Mouse (Mus musculus) brain, embryonic 14.5 days (tissue): ENCODE data around the gene Pomgnt1. TPM values are rescaled to one million over a fixed set of nuclear protein-coding genes. Genes with fewer than 3 reads are reported as not detected.

Experiments
- DNase-seq: peaks from one replicate; pipeline ENCODE4 v3.0.0-alpha.2; 2011; ENCODE audit warnings: low read depth
- CTCF ChIP-seq: fragments of 200-500 bp; IDR thresholded peaks from 2 replicates; pipeline ENCODE4 v1.5.1; 2012; ENCODE audit warnings: inconsistent platforms, mild to moderate bottlenecking, moderate library complexity, borderline replicate concordance; ENCODE audit not compliant: insufficient read depth, insufficient read length; ENCODE audit errors: extremely low read depth
- POLR2A ChIP-seq: fragments of 200-500 bp; IDR thresholded peaks from 2 replicates; pipeline ENCODE4 v1.6.1; 2012; ENCODE audit warnings: mild to moderate bottlenecking, inconsistent platforms, borderline replicate concordance; ENCODE audit not compliant: poor library complexity, insufficient read depth, insufficient read length, severe bottlenecking; ENCODE audit errors: extremely low read depth
- polyA plus RNA-seq: library from polyadenylated mRNA; depleted of rRNA; stranded (reverse); fragments of >200 nt; gene quantifications from 2 replicates; pipeline ENCODE4 v1.2.3, GENCODE M21; 2012

The Pomgnt1 gene
- polyA plus RNA-seq, 1 experiment, result 73.2 TPM

DNA sequence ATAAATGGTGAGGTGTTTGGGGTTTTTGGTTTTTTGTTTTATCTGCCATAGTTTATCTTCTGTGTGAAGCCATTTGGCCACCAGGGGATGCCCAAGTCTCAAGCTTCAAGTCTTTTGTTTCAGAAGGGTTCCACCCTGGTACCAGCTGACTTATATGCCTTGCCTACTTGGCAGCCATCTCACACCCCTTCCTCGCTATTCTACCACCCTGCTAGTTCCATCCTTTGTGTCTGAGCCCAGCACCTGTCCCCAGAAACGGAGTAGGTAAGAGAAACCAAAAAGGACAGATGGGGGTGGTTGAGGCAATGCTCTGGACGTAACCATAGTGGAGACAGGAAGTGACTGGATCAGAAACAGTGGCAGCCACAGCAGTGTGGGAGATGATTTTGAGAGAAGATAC lies 36.3 kb downstream of the Pomgnt1 start:
- TF ChIP-seq CTCF (peak; percentile 54; the same call in 1 of the 2 replicates), POLR2A (no peak)
- DNase-seq, result peak; percentile 78

DNA sequence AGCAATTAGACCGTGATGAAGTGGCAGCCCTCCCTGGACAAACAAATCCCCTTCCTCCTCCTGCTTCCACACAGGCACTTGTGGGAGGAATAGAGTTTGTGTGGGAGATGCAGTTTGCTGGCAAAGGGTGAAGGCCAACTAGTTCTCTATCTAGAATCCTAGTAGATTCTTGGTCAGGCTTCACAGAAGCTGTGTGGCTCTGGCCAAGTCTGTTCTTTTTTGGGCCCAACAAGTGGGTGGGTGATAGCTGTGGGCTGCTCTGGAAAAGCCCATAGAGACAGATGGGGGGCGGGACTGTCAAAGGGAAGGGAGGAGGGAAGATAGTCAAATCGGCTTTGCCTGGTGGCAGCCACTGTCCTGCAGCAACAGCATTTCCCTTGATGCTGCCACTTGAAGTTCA lies 37.1 kb downstream of the Pomgnt1 start:
- DNase-seq, result no peak
- no peak for TF ChIP-seq CTCF
- no peak for TF ChIP-seq POLR2A

DNA sequence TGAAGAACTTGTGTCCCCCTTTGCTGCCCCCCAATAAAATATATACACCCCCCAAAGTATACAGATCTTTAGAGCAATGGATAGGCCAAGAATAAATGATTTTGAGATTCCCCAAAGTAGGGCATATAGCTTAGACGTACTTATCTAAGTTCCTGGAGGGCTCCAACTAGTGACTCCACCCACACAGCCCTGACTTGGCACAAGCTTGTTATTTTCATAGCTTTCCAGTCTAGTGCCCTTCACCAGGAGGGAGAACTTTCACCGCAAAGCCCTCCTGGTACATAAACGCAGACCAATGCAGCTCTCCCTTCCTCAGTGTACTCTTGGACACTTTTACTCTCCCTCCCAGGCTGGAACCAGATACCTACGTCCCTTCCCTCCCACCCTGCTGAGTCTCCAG lies 38.5 kb downstream of the Pomgnt1 start:
- no peak for DNase-seq
- TF ChIP-seq POLR2A (no peak), CTCF (no peak)

DNA sequence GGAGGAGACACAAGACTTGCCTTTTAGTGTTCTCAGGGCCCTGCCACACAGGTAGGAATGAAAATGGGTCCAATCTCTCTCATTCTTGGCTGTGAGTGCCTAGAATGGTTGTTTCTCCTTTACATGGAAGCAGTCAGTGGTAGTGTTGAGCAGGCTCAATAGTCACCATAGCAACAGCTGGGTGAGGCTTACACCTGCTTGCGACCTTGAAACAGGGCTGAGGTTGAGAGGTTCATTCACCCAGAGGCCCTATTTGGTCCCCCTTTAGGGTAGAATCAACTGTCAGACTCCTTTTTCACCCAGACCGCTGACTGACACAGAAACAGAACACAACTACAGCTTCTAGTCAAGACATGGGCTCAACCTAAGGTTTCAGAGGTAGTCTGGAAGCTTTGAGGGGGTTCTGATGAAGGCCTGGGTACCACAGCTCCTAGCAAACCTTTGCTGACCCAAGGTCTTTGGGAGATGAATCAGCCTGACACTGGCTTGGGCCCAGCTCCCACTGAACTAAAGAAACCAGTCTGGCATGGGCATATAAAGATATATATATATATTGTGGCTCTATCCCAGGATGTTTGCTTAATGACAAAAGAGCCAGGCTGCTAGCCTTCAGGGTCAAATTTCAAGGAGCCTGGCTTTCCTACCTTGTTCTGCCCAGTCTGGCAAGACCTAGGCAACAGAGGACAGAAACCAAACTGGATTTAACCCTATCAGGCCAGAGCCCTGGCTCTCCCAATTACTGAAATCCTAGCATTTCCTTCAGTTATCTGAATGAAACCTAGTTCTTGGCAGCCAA lies 41.3 kb downstream of the Pomgnt1 start:
- TF ChIP-seq POLR2A, result no peak
- TF ChIP-seq CTCF, result no peak
- DNase-seq, result no peak

DNA sequence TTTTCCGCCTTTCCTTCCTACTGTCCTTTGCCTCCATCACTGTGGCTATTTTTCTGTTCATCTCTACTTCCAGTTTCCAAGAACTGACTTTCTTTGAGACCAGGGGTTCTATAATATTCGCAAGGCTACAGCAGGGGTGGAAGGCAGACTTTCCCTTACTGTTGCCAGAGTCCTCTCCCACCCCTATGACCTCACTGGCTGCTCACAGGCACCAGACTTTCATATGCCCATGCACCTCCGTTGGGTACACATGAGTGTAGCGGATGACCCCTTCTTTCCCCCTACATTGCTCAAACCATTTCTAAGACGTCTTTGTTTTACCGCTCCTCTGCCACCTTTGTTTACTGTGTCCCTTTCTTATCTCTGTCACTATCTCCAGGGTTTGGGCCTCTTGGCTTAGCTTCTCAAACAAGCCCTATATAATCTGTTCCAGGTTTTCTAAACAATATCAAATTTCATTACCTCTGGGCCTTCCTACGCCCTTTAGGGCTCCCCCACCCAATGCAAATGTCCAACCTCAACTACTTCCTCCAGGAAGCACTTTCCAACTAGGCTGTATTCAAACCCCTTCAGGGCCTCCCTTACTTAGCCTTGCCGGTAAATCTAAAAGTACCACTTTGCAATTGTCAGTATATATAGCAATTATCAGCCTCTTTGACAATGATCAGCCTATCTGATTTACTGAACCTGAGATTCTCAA lies 42.2 kb downstream of the Pomgnt1 start:
- no peak for DNase-seq
- TF ChIP-seq POLR2A (no peak), CTCF (no peak)

DNA sequence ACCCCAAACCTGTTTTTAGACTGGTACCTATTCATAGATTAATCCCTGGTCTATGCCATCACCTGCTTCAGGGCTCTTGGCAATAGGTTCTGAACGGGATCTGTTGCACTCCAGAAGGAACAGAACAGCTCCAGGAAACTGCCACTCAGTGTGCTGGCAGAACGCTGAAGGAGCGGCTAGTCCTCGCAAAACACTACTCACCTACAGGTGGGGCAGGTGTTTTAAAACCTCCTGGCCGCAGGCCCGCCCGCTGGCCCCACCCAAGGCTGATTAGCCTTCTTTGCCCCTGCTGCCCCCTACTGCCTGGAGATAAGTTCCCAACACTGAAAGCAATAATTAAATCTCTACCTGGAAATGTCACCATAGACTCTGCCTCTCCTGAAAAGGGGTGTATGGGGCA lies 43.8 kb downstream of the Pomgnt1 start, which contains the start of gene Tspan1:
Gene Tspan1, minus strand, starts transcription at position 198 of the 400 bp plus-strand sequence.
- no peak for TF ChIP-seq CTCF
- TF ChIP-seq POLR2A, result no peak
- DNase-seq, result no peak

DNA sequence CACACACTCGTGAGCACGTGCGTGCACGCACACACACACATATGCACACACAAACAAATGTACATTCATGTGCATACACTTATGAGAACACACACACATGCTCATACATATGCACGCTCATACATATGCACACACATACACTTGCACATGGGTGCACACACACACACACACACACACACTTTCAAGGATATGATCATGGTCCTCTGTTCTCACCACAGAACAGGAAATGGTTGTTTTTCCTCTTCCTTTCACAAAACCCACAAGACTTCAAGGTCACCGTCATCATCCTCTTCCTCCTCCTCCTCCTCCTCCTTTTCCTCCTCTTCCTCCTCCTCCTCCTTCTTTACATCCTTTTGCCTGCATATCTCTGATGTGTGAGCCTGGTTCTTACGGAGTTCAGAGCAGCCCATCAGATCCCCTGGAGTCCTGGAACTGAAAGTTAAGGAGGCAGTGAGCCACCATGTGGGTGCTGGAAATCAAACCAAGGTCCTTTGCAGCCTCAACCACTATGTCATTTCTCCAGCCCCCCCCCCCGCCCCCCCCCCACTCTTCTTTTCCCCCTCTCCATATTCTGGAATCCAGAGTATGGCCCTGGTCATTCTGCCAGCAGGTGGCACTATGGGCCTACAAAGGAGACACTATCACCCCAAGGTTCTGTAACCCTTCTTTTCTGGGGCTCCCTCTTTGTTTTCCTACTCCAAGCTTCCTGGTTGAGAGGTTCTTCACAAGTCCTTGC lies 45.1 kb downstream of the Pomgnt1 start:
- peak; percentile 72 for DNase-seq
- TF ChIP-seq CTCF, result peak; percentile 73; the same call in 1 of the 2 replicates
- no peak for TF ChIP-seq POLR2A

DNA sequence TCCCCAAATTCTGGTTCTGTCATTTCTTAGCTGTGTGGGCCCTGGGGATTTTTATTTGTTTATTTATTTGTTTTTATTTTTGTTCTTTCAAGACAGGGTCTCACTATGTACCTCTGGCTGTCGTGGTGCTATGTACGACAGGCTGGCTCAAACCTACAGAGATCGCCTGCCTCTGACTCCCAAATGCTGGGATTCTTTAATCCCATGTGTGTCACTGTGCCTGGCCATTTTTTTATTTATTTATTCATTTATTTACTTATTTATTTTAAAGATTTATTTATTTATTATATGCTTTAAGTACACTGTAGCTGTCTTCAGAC lies 45.7 kb downstream of the Pomgnt1 start:
- no peak for DNase-seq
- TF ChIP-seq POLR2A (no peak), CTCF (no peak)

DNA sequence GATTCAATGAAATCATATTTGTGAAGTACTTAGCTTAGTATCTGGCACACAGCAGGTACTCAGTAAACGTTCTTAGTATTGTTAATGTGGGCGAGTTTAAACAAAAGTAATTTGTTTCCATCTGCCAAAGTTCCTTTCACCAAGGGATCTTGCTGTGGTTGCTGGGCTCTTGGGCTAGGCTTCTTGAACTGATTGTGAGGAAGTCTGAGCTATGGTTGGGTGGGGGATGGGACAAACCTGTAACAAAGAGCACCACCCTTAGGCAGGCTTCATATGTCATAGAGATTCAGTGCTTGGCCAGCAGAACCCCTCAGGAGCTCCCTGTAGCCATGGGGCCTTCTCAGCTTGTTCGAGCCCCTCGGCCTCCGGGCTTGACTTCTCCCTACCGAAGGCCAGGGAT lies 49.4 kb downstream of the Pomgnt1 start, which contains the start of the genes 1700042G07Rik and Gm49337:
Gene 1700042G07Rik, plus strand, starts transcription at position 301 of the 400 bp plus-strand sequence.
Gene Gm49337, plus strand, starts transcription at position 313 of the 400 bp plus-strand sequence.
- no peak for DNase-seq
- TF ChIP-seq CTCF, result no peak
- TF ChIP-seq POLR2A, result no peak

DNA sequence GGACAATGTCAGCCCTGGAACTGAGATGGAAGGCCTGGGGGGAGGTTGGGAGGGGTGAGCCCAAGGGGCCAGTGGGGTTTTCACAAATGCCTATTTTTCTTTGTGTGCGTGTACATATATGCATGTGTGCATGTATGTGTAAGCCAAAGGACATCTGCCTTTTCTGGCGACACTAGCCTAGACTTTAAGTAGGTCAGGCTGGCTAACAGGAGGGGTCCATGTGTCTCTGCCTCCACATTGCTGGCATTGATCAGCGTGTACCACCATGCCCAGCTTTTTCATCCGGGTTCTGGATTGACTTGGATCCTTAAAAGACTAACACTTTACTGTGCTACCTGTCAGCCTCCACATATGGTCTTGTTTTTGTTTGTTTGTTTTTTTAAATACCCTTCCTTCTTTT lies 50.1 kb downstream of the Pomgnt1 start:
- no peak for TF ChIP-seq POLR2A
- no peak for TF ChIP-seq CTCF
- no peak for DNase-seq
